Mouse (Mus musculus) 416B (cell line): ENCODE results near the gene Gm8947.
"Not testable (repeated sequence)": the region's sequence is repeated elsewhere in the genome, so short reads cannot be mapped to it uniquely, and the experiment has no call there.

Experiments
- DNase-seq: peaks from one replicate; pipeline ENCODE4 v3.0.0; 2011; ENCODE audit warnings: low read depth

Gm8947 gene

GRCm38 (mm10) chr1:151180167-151180566 is 12.0 kb upstream of the Gm8947 start:
- DNase-seq, result no peak

- DNase-seq, result not testable (repeated sequence)
Measured at GRCm38 (mm10) chr1:151182266-151182665, 9.9 kb upstream of the Gm8947 start, which contains the start of gene Gm47985. Gm47985 (plus strand) TSS chr1:151182537.

- DNase-seq, result not testable (repeated sequence)
Measured at GRCm38 (mm10) chr1:151186186-151186585, 6.0 kb upstream of the Gm8947 start.

- DNase-seq, result not testable (repeated sequence)
Measured at GRCm38 (mm10) chr1:151186879-151187424, 5.2 kb upstream of the Gm8947 start.

- DNase-seq, result no peak
Measured at GRCm38 (mm10) chr1:151188469-151188868, 3.7 kb upstream of the Gm8947 start.

GRCm38 (mm10) chr1:151192739-151193138 is 563 bp downstream of the Gm8947 start:
- DNase-seq, result not testable (repeated sequence)

GRCm38 (mm10) chr1:151195986-151196385 is 3.8 kb downstream of the Gm8947 start:
- DNase-seq, result not testable (repeated sequence)

GRCm38 (mm10) chr1:151196690-151197089 is 4.5 kb downstream of the Gm8947 start:
- not testable (repeated sequence) for DNase-seq

- peak; percentile 42 for DNase-seq
Measured at GRCm38 (mm10) chr1:151198120-151198519, 5.9 kb downstream of the Gm8947 start, which contains the start of gene Gm47995. Gm47995 (plus strand) TSS chr1:151198448.

- DNase-seq, result not testable (repeated sequence)
Measured at GRCm38 (mm10) chr1:151200620-151201019, 8.4 kb downstream of the Gm8947 start.

GRCm38 (mm10) chr1:151202771-151203170 is 10.6 kb downstream of the Gm8947 start:
- not testable (repeated sequence) for DNase-seq

GRCm38 (mm10) chr1:151203818-151204217 is 11.6 kb downstream of the Gm8947 start, which contains the start of gene 3110040M04Rik:
3110040M04Rik (plus strand) TSS chr1:151204121.
- not testable (repeated sequence) for DNase-seq

GRCm38 (mm10) chr1:151208493-151208892 is 16.3 kb downstream of the Gm8947 start:
- DNase-seq, result not testable (repeated sequence)

GRCm38 (mm10) chr1:151208944-151209343 is 16.8 kb downstream of the Gm8947 start:
- DNase-seq, result not testable (repeated sequence)

- DNase-seq, result not testable (repeated sequence)
Measured at GRCm38 (mm10) chr1:151209824-151210355, 17.7 kb downstream of the Gm8947 start, which contains the start of gene Gm47996. Gm47996 (plus strand) TSS chr1:151210131.

GRCm38 (mm10) chr1:151211666-151212065 is 19.5 kb downstream of the Gm8947 start:
- DNase-seq, result not testable (repeated sequence)

GRCm38 (mm10) chr1:151214862-151215261 is 22.7 kb downstream of the Gm8947 start:
- no peak for DNase-seq

- DNase-seq, result no peak
Measured at GRCm38 (mm10) chr1:151215985-151216384, 23.8 kb downstream of the Gm8947 start.

GRCm38 (mm10) chr1:151216417-151216816 is 24.2 kb downstream of the Gm8947 start:
- no peak for DNase-seq

- DNase-seq, result no peak
Measured at GRCm38 (mm10) chr1:151219045-151219444, 26.9 kb downstream of the Gm8947 start.

GRCm38 (mm10) chr1:151220098-151220497 is 27.9 kb downstream of the Gm8947 start:
- DNase-seq, result no peak

- DNase-seq, result no peak
Measured at GRCm38 (mm10) chr1:151222561-151223267, 30.5 kb downstream of the Gm8947 start.

GRCm38 (mm10) chr1:151223377-151223776 is 31.2 kb downstream of the Gm8947 start:
- DNase-seq, result no peak
